Mouse (Mus musculus) spleen, postnatal 10 days (tissue): ENCODE data around the gene Junb.

Source experiments
- DNase-seq, 2 experiments: peaks; one replicate each; pipeline ENCODE4 v3.0.0; 2021 to 2022; ENCODE audit warnings: low spot score in 2 of 2

Gene Junb

GRCm38 (mm10) chr8:84989311-84989731 lies 10.8 kb upstream of the Junb start:
- DNase-seq, result peak; percentile 44 to 61

GRCm38 (mm10) chr8:84987903-84988302 lies 9.4 kb upstream of the Junb start:
- no peak for DNase-seq

- no peak for DNase-seq
Measured at GRCm38 (mm10) chr8:84987388-84987787, 8.9 kb upstream of the Junb start.

DNA sequence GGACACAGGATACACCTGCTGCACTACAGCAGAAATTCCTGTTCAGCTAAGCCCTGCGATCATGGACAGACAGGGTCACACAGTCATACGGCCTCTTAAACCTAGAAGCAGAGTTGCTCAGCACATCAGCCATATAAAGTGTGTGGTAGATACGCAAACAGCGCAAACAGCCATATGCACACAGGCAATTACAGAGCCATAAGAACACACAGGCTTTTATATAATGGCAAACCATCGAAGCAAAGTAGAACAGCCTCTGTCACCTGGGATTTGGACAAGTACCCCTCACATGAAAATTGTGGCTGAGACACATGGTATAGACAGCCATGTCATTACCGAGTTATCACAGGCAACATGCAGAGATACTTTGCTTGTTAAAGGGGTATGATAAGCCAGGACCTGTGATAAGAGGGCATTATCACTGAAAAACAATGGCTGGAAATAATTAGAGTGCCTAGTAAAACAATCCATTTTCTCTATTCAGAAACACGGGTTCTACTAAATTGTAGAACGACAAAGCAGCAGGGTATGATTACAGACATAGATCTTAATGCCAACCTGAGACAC lies 7.9 kb upstream of the Junb start:
- DNase-seq, result no peak

DNA sequence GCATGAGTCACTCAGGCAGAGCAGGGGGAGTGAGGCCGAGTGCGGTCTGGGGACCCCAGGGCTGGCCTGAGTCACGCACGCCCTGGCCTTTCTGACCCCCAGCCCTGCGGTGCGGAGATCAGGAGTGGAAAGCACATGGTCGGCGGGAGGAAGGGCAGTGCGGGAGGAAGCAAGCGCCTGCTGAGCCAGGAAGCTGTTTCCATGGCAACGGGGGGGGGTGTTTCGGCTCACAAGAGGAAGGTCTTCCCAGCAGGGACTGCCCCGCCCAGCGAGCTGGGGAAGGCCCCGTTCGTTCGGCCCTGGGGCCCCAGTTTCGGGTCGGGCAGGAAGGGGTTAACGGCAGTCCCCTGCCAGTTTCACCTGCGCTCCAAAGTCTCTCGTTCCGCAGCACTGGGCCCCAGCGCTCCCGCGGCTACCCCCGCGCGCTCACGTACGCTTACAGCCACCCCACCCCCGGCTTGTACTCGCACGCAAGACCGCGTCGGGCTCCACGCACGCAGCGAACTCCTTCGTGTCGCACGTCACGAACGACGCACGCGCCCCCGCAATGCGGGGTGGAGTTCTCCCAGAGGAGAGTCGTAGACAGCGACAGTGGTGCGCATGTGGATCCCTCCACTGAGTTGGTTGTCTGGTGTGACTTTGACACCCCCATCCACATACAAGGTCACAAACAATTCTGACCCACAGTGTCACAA lies 7.3 kb upstream of the Junb start:
- DNase-seq, result peak; percentile 85 to 92

- DNase-seq, result peak; percentile 24 to 49
Measured at GRCm38 (mm10) chr8:84985049-84985683, 6.6 kb upstream of the Junb start.

DNA sequence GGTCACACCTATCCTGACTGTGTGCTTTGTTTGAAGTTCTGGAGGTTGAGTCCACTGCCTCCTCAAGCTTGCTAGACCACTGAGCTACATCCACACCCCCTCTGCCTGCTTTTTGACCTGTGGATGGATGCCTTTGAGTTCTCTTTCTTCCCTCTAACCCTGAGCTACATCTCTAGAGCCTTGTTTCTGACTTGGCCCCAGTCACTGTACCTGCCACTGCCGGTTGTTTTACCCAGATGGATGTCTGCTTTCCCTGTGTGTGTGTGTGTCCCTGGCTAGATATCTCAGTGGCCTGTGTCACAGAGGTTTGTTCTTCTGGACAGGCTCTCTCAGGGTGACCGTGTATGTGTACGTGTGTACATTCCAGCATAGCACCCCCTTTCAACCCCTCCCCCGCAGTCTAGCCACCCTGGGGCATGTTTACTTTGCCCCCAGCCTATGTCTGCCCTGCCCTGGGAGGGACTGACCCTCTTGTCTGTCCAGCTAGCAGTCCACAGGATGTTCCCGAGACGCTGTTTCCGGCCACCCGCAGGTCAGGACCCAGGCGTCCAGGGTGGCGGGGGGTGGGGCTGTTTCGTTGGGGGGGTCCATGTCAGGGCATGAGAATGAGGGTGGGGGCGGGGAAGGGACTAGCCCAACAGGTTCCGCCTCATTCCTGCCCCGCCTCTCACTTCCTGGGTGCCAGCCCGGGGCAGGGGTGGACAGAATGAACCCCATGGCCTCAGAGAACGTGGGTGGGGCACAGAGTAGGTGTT lies 6.0 kb upstream of the Junb start:
- peak in 1 of 2 experiments; percentile 34 for DNase-seq

DNA sequence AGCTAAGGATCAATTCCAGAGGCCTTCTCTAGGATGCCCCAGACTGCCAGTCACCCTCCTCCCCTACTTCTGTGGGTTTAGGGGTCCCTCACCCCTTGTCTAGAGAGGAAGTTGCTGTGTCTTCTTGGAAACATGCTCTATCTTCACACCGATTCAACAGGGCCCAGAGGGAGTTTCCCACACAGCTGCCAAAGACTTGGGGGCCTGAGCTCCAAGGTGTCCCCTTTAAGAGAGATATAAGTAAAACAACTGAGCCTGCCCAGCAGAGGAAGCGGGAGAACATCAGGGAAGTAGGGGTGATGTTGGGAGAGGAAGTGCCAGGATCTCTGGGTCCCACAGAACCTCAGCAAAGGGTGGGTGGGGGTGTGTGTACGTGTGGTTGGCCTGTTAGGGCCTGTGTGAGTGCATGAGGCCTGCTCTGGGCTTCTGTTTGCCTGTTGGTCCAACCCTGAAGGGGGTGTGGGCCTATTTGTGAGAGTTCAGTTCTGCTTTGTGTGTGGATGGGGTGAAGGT lies 4.0 kb upstream of the Junb start:
- DNase-seq, result peak in 1 of 2 experiments; percentile 54

- DNase-seq, result peak in 1 of 2 experiments; percentile 32
Measured at GRCm38 (mm10) chr8:84981644-84982498, 3.4 kb upstream of the Junb start.

GRCm38 (mm10) chr8:84980622-84981358 lies 2.3 kb upstream of the Junb start:
- peak; percentile 41 to 72 for DNase-seq

GRCm38 (mm10) chr8:84979599-84980421 lies 1.3 kb upstream of the Junb start:
- peak; percentile 88 to 92 for DNase-seq

- peak; percentile 82 to 84 for DNase-seq
Measured at GRCm38 (mm10) chr8:84977435-84978247, 877 bp downstream of the Junb start.

- no peak for DNase-seq
Measured at GRCm38 (mm10) chr8:84976763-84977434, 1.6 kb downstream of the Junb start.

DNA sequence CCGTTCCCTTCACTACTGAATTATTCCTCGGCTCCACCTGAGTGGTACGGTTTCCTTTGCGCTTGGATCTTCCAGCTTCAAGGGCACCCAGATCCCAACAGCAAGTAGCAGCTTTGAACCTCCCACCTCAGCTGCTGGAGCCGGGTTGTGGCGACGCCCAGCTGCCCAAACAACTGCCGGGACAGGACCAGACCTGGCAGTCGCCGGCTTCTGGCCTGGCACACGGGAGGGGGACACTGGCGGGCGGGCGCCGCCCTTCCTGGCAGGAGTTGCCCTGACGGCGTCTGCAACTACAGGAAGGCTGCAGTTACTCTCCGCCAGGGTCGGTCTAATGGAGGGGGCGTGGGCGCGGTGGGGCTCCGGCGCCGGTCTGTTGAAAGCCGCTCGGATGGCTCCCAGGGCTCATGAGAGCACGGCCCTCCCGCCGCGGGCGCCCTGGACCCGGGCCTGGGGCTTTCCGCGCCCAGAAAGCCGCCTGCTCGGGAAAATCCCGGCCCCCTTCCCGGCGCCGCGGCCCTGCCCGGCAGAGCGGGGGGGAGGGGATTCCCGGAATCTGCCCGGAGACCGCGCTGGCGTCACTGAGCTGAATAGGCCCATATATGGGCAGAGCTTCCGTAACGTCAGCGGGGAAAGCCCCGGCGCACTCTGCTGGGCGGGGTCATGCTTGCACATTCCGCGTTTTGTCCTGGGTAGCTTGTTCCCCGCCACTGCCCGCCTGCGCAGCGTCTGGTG lies 2.3 kb downstream of the Junb start:
- DNase-seq, result peak; percentile 94

GRCm38 (mm10) chr8:84975434-84975833 lies 3.1 kb downstream of the Junb start:
- peak; percentile 77 to 85 for DNase-seq

- peak; percentile 28 to 38 for DNase-seq
Measured at GRCm38 (mm10) chr8:84974543-84975142, 3.9 kb downstream of the Junb start.
